Mouse (Mus musculus): Measurements from ENCODE around the gene Zdhhc1.

The Zdhhc1 gene

DNA sequence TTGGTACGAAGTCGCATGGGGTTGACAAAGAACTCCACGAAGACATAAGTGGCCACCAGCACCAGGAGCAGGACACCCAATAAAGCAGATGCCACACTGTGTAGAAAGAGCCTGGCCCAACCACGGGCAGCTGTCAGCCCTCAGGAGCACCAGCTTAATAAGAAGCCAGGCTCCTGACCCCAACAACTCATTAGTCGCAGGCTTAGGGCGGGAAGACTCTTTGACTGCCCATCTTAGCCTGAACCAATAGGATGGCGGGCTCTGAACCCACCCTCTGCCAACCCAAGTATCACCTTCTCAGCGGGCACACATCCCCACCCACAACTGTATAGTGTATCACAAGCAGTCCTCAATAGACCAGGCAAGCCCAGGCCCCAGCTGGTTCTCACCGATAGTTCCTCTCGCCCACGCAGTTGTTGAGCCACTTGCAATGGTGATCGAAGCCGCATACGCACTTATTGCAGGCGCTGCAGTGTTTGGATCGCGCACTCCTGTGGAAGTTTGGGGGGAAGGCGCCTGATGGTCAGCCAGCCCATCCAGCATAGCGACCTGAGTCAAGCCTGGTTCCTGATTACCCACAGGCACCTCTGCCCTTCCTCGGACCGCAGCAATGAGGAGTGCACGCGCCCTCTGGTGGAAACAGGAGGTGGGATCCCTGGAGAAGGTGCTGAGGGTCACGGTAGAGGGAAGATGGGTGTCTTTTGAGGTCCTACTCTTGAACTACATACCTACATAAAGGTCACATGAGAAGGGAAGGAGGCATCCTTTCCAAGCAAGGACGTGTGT, 19.9 kb downstream of the Zdhhc1 start:
- Histone ChIP-seq H3K36me3 (ENCODE audit: control insufficient read depth, insufficient read depth, low read length, poor library complexity, severe bottlenecking) (no peaks in the 10 kb centered on the region), H3K27me3 (ENCODE audit: control insufficient read depth, insufficient read depth, low read length, poor library complexity, severe bottlenecking) (no peaks in the 10 kb centered on the region)
- peak; percentile 28 for DNase-seq (ENCODE audit: low read depth, low spot score)

DNA sequence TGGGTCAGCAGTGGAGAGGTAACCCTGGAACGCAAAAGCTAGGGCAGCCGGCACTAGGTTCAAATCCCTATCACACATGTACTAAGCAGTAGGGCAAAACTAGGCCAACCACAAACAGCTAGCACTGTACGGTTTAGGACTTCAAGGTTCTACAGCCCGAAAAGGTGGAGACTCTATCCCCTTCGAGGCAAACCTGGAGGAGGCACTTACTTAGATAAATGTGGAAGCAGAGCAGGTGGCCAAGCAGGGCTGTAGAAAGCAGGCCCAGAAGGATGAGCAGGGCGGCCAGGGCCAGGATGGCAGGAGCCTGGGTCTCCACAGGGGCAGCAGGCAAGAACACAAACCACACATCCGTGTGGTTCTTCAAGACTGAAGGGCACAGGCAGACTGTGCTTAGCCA, 20.5 kb downstream of the Zdhhc1 start:
- no peak for DNase-seq (ENCODE audit: low read depth, low spot score)
- Histone ChIP-seq H3K36me3 (ENCODE audit: control insufficient read depth, insufficient read depth, low read length, poor library complexity, severe bottlenecking) (no peaks in the 10 kb centered on the region), H3K27me3 (ENCODE audit: control insufficient read depth, insufficient read depth, low read length, poor library complexity, severe bottlenecking) (no peaks in the 10 kb centered on the region)

DNA sequence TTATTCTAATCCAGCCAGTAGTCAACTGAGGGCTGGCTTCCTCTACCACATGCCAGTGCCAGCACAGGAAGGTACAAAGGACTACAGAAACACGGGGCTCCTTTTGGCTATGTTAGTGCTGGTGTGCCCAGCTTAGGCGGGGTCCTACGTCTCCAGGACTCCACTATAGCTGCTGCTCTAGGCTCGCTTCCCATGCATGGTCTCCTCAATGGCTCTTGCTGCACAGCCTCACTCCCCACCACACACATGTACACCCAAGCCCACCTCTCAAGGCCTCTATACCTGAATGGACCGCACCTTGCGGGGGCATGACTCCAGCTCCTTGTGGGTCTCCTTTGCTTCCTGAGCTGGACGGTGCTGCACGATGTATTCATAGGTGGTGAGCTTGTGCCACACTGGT, 21.0 kb downstream of the Zdhhc1 start:
- DNase-seq (ENCODE audit: low read depth, low spot score) = no peak
- H3K27me3 ChIP-seq (ENCODE audit: control insufficient read depth, insufficient read depth, low read length, poor library complexity, severe bottlenecking) = no peaks in the 10 kb centered on the region

DNA sequence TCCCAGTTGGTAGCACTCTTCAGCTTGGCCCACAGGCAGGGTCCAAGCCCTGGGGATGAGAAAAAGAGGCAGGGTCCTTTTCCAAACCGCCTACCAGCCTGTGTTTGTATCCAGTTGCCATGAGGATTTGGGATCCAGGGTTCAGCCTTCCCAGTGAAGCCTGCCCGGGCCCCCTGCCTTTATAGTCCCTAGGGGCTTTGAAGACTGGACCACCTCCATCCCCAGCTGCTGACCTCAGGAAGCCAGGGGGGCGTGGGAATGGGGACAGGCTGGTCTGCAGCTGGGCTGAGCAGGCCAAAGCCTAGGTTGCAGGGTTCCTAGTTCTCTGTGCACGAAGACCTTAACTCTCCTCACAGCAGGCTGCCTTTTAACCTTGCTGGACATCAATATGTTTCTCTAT, 21.4 kb downstream of the Zdhhc1 start:
- DNase-seq (ENCODE audit: low read depth, low spot score) = no peak
- H3K36me3 ChIP-seq (ENCODE audit: control insufficient read depth, insufficient read depth, low read length, poor library complexity, severe bottlenecking) = no peaks in the 10 kb centered on the region
- H3K27me3 ChIP-seq (ENCODE audit: control insufficient read depth, insufficient read depth, low read length, poor library complexity, severe bottlenecking) = no peaks in the 10 kb centered on the region

More for the DNA sequence above, 21.0 kb downstream of the Zdhhc1 start:
- H3K36me3 ChIP-seq (ENCODE audit: control insufficient read depth, insufficient read depth, low read length, poor library complexity, severe bottlenecking) = no peaks in the 10 kb centered on the region

DNA sequence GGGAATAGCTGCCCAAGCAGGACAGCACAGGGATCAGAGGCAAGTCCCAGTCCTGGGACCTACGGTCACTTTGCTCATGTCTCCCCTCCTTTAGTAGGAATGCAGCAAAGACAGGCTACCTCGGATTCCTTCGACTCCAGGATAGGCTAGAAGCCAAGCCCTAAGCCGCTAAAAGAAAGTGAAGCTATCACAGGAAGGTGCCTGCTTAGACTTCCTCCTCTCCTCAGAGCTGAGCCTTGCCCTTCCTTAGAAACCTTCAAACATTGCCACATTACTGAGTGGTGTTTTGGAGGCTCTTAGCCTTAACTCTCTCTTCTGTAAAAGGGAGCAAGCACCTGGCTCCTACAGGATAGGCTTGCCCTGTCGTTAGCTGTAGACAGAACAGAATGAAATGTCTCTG, 22.0 kb downstream of the Zdhhc1 start:
- Histone ChIP-seq H3K36me3 (ENCODE audit: control insufficient read depth, insufficient read depth, low read length, poor library complexity, severe bottlenecking) (no peaks in the 10 kb centered on the region), H3K27me3 (ENCODE audit: control insufficient read depth, insufficient read depth, low read length, poor library complexity, severe bottlenecking) (no peaks in the 10 kb centered on the region)
- DNase-seq (ENCODE audit: low read depth, low spot score) = no peak

DNA sequence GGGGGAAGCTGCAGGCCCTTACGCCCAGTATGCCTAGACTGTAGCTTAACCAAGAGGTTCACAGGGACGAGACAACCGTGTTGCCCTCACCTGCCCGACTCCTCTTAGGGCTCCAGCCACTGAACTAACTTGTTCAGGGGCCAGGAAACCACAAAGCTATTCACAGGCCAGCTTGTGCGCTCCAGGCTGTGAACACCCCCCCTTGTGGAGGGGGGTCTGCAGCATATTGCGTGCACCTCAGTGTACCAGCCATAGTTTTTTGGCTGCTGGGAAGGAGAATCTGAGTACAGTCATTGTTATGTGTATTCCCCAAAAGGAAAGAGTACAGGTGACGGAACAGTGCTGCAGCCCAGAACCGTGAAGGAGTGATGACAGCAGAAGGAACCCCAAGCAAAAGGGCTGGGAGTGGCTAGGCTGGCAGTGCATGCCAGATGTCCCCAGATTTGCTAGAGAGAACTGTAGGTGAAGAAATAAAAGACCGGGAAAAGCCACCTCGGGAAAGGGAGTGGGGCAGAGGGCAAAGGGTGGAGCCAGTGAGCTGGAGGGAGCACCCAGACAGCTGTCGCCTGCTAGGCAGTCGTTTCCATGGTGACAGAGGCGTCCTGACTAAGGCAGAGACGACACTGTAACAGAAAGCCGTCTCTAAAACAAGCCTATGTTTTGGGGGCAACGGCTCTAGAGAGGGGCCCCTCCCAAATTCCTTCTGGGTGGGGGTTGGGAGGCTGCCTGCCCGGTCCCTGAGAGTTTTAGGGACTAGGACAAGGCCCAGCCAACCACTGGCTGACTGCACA, 22.7 kb downstream of the Zdhhc1 start:
- Histone ChIP-seq H3K36me3 (ENCODE audit: control insufficient read depth, insufficient read depth, low read length, poor library complexity, severe bottlenecking) (no peaks in the 10 kb centered on the region), H3K27me3 (ENCODE audit: control insufficient read depth, insufficient read depth, low read length, poor library complexity, severe bottlenecking) (no peaks in the 10 kb centered on the region)
- no peak for DNase-seq (ENCODE audit: low read depth, low spot score)

DNA sequence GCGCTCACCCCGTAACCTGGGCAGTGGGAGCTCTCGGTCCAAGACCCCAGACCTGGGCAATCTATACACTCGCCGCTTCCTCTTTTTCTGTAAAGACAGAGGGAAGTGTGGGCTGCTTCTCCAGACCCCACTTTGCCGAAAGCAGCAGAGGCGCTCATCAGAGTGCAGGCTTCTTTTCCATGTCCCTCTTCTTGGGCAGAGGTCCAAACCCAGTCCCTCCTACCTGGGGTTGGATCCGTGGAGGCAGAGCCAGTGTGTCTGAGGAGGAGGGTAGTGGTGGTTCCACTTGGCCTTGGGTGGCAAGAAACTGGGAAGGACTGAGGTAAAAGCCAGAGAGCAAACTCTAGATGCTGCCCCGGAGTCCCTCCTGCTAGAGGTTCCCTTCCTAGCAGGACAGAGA, 23.7 kb downstream of the Zdhhc1 start:
- Histone ChIP-seq H3K36me3 (ENCODE audit: control insufficient read depth, insufficient read depth, low read length, poor library complexity, severe bottlenecking) (no peaks in the 10 kb centered on the region), H3K27me3 (ENCODE audit: control insufficient read depth, insufficient read depth, low read length, poor library complexity, severe bottlenecking) (no peaks in the 10 kb centered on the region)
- DNase-seq (ENCODE audit: low read depth, low spot score) = no peak

DNA sequence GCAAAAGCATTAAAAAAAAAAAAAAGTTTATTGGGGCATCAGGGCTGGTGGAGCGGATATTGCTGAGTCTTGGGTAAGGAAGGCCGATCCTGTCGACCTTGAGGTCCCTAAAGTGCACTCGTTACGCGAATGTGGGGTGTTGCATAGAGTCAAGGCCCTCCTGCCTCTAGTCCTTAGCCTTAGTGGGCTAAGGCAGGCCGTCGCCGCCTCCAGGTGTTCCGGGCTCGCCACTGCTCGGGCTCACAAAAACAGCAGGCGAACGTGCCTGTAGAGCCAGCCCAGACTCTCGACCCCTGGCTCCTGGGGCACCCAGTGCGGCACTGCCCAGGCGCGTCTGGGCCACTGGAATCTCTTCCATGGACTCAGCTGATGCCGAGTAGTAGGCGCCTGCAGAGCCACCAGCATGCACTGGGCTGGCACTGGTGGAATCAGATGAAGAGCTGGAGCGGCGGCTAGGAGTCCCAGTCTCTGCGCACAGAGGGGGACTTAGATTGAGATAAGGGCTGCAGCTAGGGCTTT, 24.2 kb downstream of the Zdhhc1 start:
- no peaks in the 10 kb centered on the region for H3K36me3 ChIP-seq (ENCODE audit: control insufficient read depth, insufficient read depth, low read length, poor library complexity, severe bottlenecking)
- H3K27me3 ChIP-seq (ENCODE audit: control insufficient read depth, insufficient read depth, low read length, poor library complexity, severe bottlenecking) = no peaks in the 10 kb centered on the region
- no peak for DNase-seq (ENCODE audit: low read depth, low spot score)

DNA sequence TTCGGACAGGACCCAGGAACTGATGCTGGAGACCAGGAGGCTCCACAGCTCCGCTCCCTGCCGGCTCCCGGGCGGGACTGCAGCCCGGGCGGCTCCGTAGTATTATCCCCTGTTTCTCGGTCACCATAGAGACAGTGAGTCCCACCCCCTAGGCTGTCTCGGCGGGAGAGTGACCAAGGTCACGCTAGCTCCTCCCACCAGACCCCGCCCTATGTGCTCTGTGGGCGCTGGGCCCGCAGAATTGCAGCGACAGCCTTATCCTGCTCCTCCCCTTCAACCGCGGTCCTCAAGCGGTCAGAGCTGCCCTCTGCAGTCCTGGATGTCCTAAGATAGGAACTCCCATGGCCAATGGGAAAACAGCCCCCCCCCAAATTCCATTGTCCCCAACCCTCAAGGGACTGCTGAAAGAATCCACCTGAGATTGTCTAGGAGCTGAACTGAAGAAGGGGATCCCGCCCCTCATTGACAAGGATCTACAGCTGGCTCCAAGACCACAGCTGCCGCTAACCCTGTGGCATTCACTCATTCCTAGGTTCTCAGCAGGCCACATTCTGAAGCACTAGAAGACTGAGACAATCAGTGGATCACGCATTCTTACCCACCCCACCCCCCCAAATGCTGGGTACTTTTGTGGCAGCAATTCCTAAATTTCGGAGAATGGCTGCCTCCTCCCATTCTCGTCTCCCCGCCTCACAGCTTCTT, 25.2 kb downstream of the Zdhhc1 start, which contains the start of gene Tppp3:
Gene Tppp3 (minus strand): TSS at position 213 of the 702 bp plus-strand sequence.
- Histone ChIP-seq H3K36me3 (ENCODE audit: control insufficient read depth, insufficient read depth, low read length, poor library complexity, severe bottlenecking) (no peaks in the 10 kb centered on the region), H3K27me3 (ENCODE audit: control insufficient read depth, insufficient read depth, low read length, poor library complexity, severe bottlenecking) (no peaks in the 10 kb centered on the region)
- DNase-seq (ENCODE audit: low read depth, low spot score) = peak; percentile 23

DNA sequence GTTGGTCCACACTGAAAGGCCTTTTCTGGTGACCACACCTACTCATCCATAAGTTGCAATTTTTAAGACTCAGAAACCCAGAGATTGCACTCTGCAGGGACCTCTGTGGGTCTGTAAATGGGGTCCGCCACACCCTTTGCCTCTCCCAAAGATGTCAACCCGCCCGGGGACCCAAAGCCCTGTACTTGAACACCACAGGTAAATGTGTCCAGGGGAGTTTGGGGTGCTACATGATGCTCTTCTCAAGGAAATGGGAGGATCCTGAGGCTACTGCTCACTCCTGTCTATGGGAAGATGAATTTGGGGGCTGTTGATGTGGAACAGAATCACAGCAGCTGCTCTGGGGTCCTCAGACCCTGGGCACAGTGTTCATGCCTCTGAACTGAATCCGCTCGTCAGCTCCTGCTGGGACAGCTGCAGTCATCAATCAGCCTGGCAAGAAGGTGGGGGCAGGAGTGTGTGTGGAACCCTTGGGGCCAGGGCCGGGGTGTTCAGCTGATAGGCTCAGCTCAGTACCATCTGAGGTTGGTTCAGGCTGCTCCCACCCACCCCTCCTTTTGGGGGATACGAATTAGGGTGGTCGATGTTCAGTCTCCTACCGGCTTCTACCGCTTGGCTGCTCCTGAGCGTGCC, 25.9 kb downstream of the Zdhhc1 start:
- no peak for DNase-seq (ENCODE audit: low read depth, low spot score)
- Histone ChIP-seq H3K27me3 (ENCODE audit: control insufficient read depth, insufficient read depth, low read length, poor library complexity, severe bottlenecking) (no peaks in the 10 kb centered on the region), H3K36me3 (ENCODE audit: control insufficient read depth, insufficient read depth, low read length, poor library complexity, severe bottlenecking) (no peaks in the 10 kb centered on the region)

DNA sequence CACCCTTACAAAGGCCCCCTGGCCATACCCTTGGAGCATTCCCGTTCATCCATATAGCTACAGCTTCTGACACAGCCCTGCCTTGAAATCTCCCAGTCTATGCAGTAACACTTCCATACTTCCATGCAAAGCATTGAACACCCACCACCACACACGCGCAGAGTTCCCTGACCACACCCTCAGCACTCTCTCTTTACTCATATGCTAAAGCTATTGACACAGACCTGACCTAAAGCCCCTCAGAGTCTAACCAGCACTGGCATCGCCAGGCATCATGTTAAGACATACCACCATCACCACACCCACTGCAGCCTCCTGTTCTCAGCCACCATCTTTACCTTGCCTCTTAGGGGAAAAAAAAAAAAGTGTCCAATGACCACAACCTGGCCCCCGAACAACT, 26.4 kb downstream of the Zdhhc1 start:
- Histone ChIP-seq H3K36me3 (ENCODE audit: control insufficient read depth, insufficient read depth, low read length, poor library complexity, severe bottlenecking) (no peaks in the 10 kb centered on the region), H3K27me3 (ENCODE audit: control insufficient read depth, insufficient read depth, low read length, poor library complexity, severe bottlenecking) (no peaks in the 10 kb centered on the region)
- no peak for DNase-seq (ENCODE audit: low read depth, low spot score)

DNA sequence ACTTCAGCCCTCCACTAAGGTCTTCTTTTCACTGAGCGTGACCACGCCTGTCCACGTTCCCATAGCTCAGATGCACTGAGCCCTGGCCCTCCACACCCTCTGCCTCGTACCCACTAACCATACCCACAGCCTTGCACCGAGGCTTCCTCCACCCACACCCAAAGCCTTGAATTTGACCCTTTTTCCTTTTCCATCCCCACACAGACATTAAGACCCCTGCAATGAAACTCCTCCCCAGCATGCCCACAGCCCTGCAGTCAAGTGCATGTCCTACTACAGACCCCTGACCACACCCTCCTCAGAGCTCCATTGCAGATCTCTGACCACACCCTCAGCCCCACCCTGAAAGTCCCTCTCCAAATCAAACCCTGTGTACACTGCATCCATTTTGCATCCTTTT, 26.9 kb downstream of the Zdhhc1 start:
- no peaks in the 10 kb centered on the region for H3K27me3 ChIP-seq (ENCODE audit: control insufficient read depth, insufficient read depth, low read length, poor library complexity, severe bottlenecking)
- no peak for DNase-seq (ENCODE audit: low read depth, low spot score)
- H3K36me3 ChIP-seq (ENCODE audit: control insufficient read depth, insufficient read depth, low read length, poor library complexity, severe bottlenecking) = no peaks in the 10 kb centered on the region

DNA sequence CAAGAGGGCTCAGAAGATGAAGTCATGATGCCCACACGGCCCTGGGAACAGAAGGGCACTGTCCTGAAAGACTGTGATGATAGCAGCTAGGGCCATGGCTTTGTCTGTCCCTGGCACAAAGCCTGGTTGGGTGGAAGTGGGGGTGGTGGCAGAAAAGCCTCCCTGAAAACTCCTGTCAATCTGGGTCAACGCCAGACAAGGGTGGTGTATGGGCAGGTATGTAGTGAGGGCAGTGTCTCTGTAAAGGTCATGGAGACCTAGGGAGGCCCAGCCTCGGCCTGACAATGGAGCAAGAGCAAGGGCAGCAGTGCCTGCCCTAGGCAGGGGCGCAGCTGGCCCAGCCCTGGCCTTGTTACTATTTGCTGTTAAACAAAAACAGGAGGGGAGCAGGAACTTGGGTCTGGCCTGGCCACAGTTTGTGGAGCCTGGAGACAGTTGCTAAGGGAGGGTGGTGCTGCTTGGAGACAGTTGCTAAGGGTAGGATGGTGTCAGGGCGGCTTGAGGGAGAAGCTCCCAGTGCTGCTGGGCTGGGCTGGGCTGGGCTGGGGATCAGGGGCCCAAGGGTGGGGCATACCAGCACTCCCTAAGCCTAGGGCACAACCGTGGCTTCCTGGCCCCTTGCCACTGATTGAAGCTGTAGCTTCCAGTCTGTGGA, 27.5 kb downstream of the Zdhhc1 start:
- DNase-seq (ENCODE audit: low read depth, low spot score) = no peak
- H3K36me3 ChIP-seq (ENCODE audit: control insufficient read depth, insufficient read depth, low read length, poor library complexity, severe bottlenecking) = no peaks in the 10 kb centered on the region
- no peaks in the 10 kb centered on the region for H3K27me3 ChIP-seq (ENCODE audit: control insufficient read depth, insufficient read depth, low read length, poor library complexity, severe bottlenecking)
